Mouse (Mus musculus) megakaryocyte, embryonic 14.5 days (primary cell): ENCODE data around the gene Hk1. TPM values are rescaled to one million over a fixed set of nuclear protein-coding genes. Genes with fewer than 3 reads are reported as not detected.
A peak's percentile ranks its signal among the peaks of the same experiment; 100 is the strongest.
"Not testable (repeated sequence)": the region's sequence is repeated elsewhere in the genome, so short reads cannot be mapped to it uniquely, and the experiment has no call there.

Experiments
- H3K27me3 ChIP-seq: replicated peaks from 2 replicates; pipeline ENCODE3; 2012; ENCODE audit warnings: inconsistent platforms
- H3K36me3 ChIP-seq: replicated peaks from 2 replicates; pipeline ENCODE3; 2012; ENCODE audit warnings: low read length, inconsistent platforms, mixed read lengths
- H3K4me1 ChIP-seq: 2 replicates; pipeline ENCODE4 v1.6.1; 2012; ENCODE audit warnings: inconsistent platforms
- H3K4me3 ChIP-seq: replicated peaks from 2 replicates; pipeline ENCODE3; 2012; ENCODE audit warnings: moderate library complexity, mild to moderate bottlenecking, inconsistent platforms
- H3K9me3 ChIP-seq: 2 replicates; pipeline ENCODE4 v1.6.1; 2012; ENCODE audit warnings: inconsistent platforms
- FLI1 ChIP-seq: IDR thresholded peaks from 2 replicates; pipeline ENCODE4 v1.6.1; 2012; ENCODE audit warnings: low read length, inconsistent platforms, mixed read lengths
- GATA1 ChIP-seq: IDR thresholded peaks from 3 replicates; pipeline ENCODE4 v1.6.1; 2012; ENCODE audit warnings: mixed read lengths, low read length, inconsistent platforms, borderline replicate concordance
- polyA plus RNA-seq: library from polyadenylated mRNA; stranded (reverse); fragments of >175 nt; gene quantifications from 2 replicates; pipeline ENCODE4 v1.2.3, GENCODE M21; 2012; ENCODE audit warnings: low replicate concordance; ENCODE audit not compliant: insufficient read depth

The Hk1 gene
- polyA plus RNA-seq, 1 experiment = 509 TPM

DNA sequence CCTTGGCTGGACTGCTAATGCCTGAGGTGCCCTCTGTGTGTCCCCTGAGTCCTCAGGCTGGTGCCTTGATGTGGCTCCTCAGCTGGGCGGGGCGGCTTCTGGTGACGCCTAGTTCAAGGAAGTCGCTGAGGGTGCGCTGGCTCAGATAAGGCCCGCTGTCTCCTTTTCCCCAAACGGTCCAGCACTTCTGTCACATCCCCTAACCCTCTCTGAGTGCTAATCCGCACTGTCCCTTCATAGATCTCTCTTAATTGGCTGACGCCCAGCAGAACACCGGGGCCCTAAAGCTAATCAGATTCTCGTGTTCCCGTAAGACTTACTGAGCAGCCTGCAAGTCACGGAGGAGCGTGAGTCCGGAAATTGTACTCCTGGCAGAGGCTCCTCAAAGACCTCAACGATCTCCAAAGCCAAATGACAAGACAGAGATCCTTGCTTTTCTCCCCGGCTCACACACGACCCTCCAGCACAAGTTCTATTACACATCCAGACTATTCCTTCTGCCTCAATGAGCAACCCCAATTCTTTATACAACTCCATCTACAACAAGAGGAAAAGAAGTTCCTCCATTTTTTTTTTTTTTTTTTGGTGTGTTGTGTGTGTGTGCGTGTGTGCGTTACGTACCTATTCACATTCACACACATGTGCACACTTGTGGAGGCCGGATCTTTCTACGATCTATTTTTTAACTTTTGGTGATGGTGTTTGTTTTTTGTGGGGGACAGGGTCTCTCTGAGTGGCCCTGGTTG is 52.0 kb downstream of the Hk1 start:
- peak overlapping the region; percentile 89 for H3K4me3 ChIP-seq
- H3K27me3 ChIP-seq = no peaks in the 10 kb centered on the region
- no peaks in the 10 kb centered on the region for H3K9me3 ChIP-seq
- H3K36me3 ChIP-seq = peaks cover 63% of the 10 kb centered on the region
- TF ChIP-seq GATA1 = peak; percentile 67; the same call in 1 of the 3 replicates
- no peak for TF ChIP-seq FLI1
- H3K4me1 ChIP-seq = peaks cover 97% of the 10 kb centered on the region

DNA sequence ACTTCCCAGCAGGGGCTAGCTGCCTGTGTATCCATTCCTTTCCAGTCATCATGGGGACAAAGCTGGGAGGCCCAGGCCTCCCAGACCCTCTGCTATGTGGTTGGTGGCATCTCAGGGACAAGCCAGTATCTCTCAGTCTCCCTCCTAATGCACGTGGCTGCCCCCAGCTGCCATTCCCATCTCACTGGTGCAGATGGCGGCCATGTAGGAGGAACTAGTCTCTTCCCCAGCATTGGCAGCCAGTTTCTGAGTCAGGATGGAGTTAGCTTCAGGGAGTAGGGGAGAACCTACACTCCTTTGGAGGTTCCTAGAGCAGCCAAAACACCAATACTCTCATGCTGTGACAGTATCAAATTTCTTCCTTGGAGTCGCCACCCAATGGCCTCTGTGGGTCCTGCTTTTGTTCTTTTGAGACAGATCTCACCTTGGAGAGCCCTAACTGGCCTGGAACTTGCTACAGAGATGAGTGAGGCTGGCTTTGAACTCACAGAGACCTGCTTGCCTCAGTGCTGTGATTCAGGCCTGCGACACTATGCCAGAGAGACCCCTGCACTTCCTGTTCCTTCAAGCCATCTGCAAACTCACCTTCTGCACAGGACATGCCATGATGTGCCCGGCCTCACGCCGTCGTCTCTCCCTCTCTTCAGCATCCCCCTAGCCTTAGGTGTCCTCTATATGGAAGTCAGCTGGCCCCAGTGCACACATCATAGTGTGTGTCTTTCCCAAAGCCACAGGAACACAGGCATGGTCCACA is 52.7 kb downstream of the Hk1 start:
- peaks cover 64% of the 10 kb centered on the region for H3K36me3 ChIP-seq
- peak overlapping the region; percentile 89 for H3K4me3 ChIP-seq
- H3K9me3 ChIP-seq = no peaks in the 10 kb centered on the region
- TF ChIP-seq FLI1 (no peak), GATA1 (no peak)
- no peaks in the 10 kb centered on the region for H3K27me3 ChIP-seq
- H3K4me1 ChIP-seq = peaks cover 91% of the 10 kb centered on the region

DNA sequence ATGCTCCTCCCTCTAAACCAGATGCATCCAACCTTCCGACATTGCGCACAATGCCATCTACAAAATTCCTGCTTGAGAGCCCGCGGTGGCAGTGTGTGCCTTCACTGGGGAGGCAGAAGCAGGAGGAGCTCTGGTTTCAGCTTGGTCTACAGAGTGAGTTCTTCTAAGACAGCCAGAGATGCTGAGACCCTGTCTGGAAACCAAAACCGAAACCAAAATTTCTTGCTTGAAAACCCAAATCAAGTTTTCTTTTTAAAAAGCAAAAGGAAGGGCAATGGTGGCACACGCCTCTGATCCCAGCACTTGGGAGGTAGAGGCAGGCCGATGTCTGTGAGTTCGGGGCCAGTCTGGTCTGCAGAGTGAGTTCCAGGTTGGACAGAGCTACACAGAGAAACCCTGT is 53.7 kb downstream of the Hk1 start:
- no peaks in the 10 kb centered on the region for H3K9me3 ChIP-seq
- TF ChIP-seq GATA1 = no peak
- H3K27me3 ChIP-seq = no peaks in the 10 kb centered on the region
- peak overlapping the region; percentile 89 for H3K4me3 ChIP-seq
- peaks cover 67% of the 10 kb centered on the region for H3K36me3 ChIP-seq
- H3K4me1 ChIP-seq = peaks cover 91% of the 10 kb centered on the region

DNA sequence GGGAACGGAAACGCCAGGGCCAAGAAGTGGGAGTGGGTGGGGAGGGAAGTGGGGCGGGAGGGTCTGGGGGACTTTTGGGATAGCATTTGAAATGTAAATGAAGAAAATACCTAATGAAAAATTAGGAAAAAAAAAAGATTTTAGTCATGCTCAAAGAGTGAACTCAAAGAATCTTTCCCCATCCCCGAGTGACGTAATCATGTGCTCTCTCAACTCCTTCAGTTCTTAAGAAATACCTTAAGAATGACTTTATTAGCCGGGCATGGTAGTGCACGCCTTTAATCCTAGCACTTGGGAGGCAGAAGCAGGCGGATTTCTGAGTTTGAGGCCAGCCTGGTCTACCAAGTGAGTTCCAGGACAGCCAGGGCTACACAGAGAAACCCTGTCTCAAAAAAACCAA is 56.9 kb downstream of the Hk1 start:
- peaks cover 74% of the 10 kb centered on the region for H3K36me3 ChIP-seq
- H3K4me3 ChIP-seq, H3K9me3 ChIP-seq, H3K27me3 ChIP-seq: not testable (repeated sequence)
- H3K4me1 ChIP-seq = peaks cover 91% of the 10 kb centered on the region

DNA sequence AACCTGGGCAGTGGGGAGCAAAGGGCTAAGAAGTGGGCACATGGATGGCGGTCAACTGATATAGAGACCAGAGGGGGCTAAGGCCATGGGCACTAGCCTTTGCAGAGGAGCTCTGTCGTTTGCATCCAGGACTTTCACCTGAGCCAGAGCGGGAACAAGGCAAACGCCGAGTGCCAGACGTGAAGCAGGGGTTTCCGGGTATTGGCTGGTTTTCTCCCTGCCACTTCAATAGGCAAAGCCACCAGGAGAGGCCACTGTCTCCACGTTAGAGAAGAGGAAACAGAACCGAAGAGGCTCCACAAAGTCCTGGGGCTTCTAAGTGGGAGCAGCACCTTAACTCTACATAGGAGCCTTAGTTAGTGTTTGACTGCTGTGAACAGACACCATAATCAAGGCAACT is 58.3 kb downstream of the Hk1 start:
- peak overlapping the region; percentile 33 for H3K4me3 ChIP-seq
- no peaks in the 10 kb centered on the region for H3K9me3 ChIP-seq
- H3K27me3 ChIP-seq = no peaks in the 10 kb centered on the region
- no peak for TF ChIP-seq FLI1
- TF ChIP-seq GATA1 = no peak
- H3K36me3 ChIP-seq = peaks cover 77% of the 10 kb centered on the region
- peaks cover 91% of the 10 kb centered on the region for H3K4me1 ChIP-seq

DNA sequence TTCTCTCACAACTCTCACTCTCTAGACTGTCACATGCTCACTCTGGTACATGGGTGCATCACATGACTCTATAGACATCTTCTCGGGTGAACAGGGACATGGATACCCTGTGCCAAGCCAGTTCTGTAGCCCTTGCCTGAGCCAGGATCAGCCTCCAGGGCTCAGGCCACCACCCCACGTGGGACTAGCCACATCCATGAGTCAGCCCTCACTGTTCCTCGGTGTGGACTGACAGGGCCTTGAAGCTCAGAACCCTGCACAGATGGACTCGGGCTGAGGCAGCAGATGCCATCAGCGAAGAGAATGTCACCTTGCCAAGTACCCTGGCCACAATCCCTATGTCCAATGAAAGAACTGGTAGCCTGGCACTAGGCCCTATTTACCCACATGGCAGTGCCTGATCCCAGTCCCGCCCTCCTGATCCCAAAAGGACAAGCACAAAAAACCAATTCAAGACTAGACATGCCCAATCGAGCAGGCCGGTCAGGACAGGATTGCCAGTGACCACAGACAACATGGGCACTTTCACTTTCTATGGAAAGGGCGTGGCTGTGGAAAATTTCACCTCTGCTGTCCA is 59.2 kb downstream of the Hk1 start:
- TF ChIP-seq GATA1 (no peak), FLI1 (no peak)
- Histone ChIP-seq H3K36me3 (peaks cover 80% of the 10 kb centered on the region), H3K27me3 (no peaks in the 10 kb centered on the region), H3K9me3 (no peaks in the 10 kb centered on the region), H3K4me3 (peak overlapping the region; percentile 75), H3K4me1 (peaks cover 87% of the 10 kb centered on the region)

DNA sequence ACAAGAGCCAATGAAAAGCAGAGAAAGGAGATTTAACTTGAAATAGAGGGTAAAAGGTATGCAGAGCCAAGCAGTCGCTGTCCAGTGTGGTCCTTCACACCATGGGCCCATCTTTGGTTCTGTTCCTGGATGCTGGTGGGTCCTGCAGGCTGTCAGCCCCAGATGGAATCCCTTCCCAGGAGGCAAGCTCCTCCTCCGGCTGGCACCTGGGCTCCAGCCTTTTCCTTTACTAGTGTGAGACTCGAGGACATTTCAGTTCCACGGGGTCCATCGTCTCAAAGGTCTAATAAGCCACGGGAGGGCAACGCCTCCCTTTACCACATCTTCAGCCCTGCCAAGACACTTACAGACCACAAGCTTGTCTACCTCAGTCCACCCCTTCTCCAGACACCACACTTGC is 60.6 kb downstream of the Hk1 start:
- Histone ChIP-seq H3K4me3 (no peak overlapping the region), H3K36me3 (peaks cover 83% of the 10 kb centered on the region), H3K9me3 (no peaks in the 10 kb centered on the region), H3K27me3 (no peaks in the 10 kb centered on the region), H3K4me1 (peaks cover 81% of the 10 kb centered on the region)
- no peak for TF ChIP-seq FLI1
- TF ChIP-seq GATA1 = no peak

DNA sequence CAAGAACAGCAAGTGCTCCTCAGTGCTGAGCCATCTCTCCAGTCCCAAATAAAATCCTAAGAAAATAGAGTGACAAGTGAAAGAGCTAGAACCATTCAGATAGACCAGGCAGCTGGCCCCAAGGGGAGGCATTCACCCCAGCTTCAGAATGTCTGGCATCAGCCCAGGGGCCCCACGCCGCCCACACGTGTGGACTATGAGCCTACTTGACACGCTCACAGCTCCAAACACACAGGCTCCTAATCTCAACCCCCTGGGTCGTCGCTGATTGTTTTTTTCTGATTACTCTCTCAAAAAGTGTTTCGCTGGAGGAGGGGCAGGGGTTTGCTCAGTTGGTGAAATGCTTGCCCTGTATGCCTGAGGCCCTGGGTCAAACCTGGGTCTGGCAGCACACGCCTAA is 63.2 kb downstream of the Hk1 start:
- TF ChIP-seq GATA1 (no peak), FLI1 (no peak)
- H3K27me3 ChIP-seq = no peaks in the 10 kb centered on the region
- peaks cover 91% of the 10 kb centered on the region for H3K36me3 ChIP-seq
- peaks cover 85% of the 10 kb centered on the region for H3K4me1 ChIP-seq
- no peak overlapping the region for H3K4me3 ChIP-seq
- no peaks in the 10 kb centered on the region for H3K9me3 ChIP-seq

DNA sequence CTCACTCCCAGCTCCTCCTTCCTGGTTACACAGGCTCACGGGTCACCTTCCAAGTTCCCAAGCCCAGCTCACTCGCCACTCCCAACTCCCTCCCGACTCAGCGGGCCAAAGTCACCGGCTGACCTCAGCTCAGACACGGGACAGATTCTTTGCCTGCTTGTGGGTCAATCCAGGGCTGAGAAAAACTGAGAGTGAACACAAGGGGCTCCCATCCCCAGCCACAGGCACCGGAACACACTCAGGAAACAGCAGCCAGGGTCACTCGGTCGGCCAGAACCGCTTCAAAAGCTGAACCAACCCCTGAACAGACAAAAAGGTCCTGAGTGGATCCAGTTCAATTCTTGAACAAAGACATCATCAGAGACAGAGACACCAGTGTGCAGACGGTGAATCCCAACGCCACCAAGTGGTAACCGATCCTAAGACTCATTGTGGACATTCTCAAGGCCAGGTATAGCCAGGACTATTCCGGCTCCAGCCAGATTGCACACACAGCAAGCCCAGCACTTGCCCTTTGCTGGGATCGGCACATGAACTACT is 65.8 kb downstream of the Hk1 start:
- TF ChIP-seq GATA1 = no peak
- TF ChIP-seq FLI1 = no peak
- Histone ChIP-seq H3K4me3 (no peak overlapping the region), H3K4me1 (peaks cover 75% of the 10 kb centered on the region), H3K9me3 (no peaks in the 10 kb centered on the region), H3K36me3 (peaks cover 94% of the 10 kb centered on the region), H3K27me3 (no peaks in the 10 kb centered on the region)

DNA sequence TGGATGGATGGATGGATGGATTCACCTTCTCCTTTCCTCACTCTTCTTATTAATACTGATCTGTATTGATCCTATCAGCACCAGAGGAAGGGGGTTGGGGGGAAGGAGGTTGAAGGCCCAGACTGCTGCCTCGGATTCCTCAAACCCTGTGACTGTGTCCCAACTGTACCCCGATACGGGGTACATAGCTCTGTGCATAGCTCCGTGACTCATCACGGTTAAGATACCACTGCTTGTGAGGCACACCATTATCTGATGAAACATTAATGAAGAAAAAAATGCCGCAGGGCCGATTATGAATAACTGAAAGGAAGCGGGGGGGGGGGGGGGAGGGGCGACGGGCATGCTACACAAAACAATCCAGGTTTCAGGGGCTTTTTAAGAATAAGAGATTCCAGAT is 66.6 kb downstream of the Hk1 start:
- no peak overlapping the region for H3K4me3 ChIP-seq
- H3K9me3 ChIP-seq = peaks cover 7% of the 10 kb centered on the region
- peaks cover 73% of the 10 kb centered on the region for H3K4me1 ChIP-seq
- no peaks in the 10 kb centered on the region for H3K27me3 ChIP-seq
- H3K36me3 ChIP-seq = peaks cover 94% of the 10 kb centered on the region
- TF ChIP-seq FLI1 (no peak), GATA1 (no peak)
